Comparison of ENCODE assay signal across 16 mouse cellular contexts in genomic region chr4:8366978-8367377, GRCm38 (mm10).
DNase-seq lines count a peak whose midpoint lies in the region; ATAC-seq lines count a peak whose summit lies in the region.
"Had no signal": no experiment of that assay in that cellular context is flagged by ENCODE, and none has a peak within 500 bp of the region (broad histone marks: within the 10 kb centered on the region; RNA-seq: fewer than 3 reads in every experiment).

No protein-coding gene starts in this region.

- no peak for DNase-seq in midbrain, embryonic 10.5 days (ENCODE audit: low spot score)
- DNase-seq in yolk sac, embryonic 10.5 days (ENCODE audit: low spot score) = no peak
- DNase-seq: gastrocnemius, postnatal 25 days; liver, embryonic 13.5 days; right cerebral cortex, postnatal 4 days; thymus, adult 18-20 months; thymus, postnatal 36 days had no signal

- H3K9ac ChIP-seq in hindbrain, embryonic 16.5 days (ENCODE audit: low read depth, low read length) = no peak overlapping the region
- H3K9ac ChIP-seq in hindbrain, embryonic 13.5 days = no peak overlapping the region
- no peak overlapping the region for H3K9ac ChIP-seq in midbrain, embryonic 15.5 days
- H3K9ac ChIP-seq in neural tube, embryonic 15.5 days (replicated peaks) = no peak overlapping the region
- no peak overlapping the region for H3K9ac ChIP-seq in stomach, embryonic 16.5 days (ENCODE audit: low read length)
- H3K9ac ChIP-seq: heart, embryonic 15.5 days; limb, embryonic 12.5 days; liver, embryonic 13.5 days; lung, embryonic 14.5 days had no signal

- H3K36me3 ChIP-seq in hindbrain, embryonic 16.5 days (ENCODE audit: control insufficient read depth, insufficient read depth, low read length) = no peaks in the 10 kb centered on the region
- H3K36me3 ChIP-seq in hindbrain, embryonic 13.5 days = no peaks in the 10 kb centered on the region
- H3K36me3 ChIP-seq in midbrain, embryonic 15.5 days (replicated peaks) = no peaks in the 10 kb centered on the region
- H3K36me3 ChIP-seq in midbrain, embryonic 10.5 days = no peaks in the 10 kb centered on the region
- no peaks in the 10 kb centered on the region for H3K36me3 ChIP-seq in neural tube, embryonic 15.5 days
- no peaks in the 10 kb centered on the region for H3K36me3 ChIP-seq in stomach, embryonic 16.5 days (ENCODE audit: control insufficient read depth, insufficient read depth, low read length)
- H3K36me3 ChIP-seq: heart, embryonic 15.5 days; limb, embryonic 12.5 days; liver, embryonic 13.5 days had no signal

- H3K9me3 ChIP-seq in hindbrain, embryonic 16.5 days (ENCODE audit: control insufficient read depth, low read length) = no peaks in the 10 kb centered on the region
- H3K9me3 ChIP-seq in hindbrain, embryonic 13.5 days = no peaks in the 10 kb centered on the region
- H3K9me3 ChIP-seq in midbrain, embryonic 15.5 days = no peaks in the 10 kb centered on the region
- no peaks in the 10 kb centered on the region for H3K9me3 ChIP-seq in midbrain, embryonic 10.5 days (replicated peaks)
- no peaks in the 10 kb centered on the region for H3K9me3 ChIP-seq in neural tube, embryonic 15.5 days (replicated peaks)
- H3K9me3 ChIP-seq in stomach, embryonic 16.5 days (replicated peaks; ENCODE audit: control insufficient read depth, low read length) = no peaks in the 10 kb centered on the region
- H3K9me3 ChIP-seq: heart, embryonic 15.5 days; limb, embryonic 12.5 days; liver, embryonic 13.5 days had no signal

- peak; percentile 57 for ATAC-seq in hindbrain, embryonic 16.5 days
- ATAC-seq in hindbrain, embryonic 13.5 days (ENCODE audit: low FRiP score) = no peak
- 0 out of 2 replicates have a peak, but pooled peaks have one; percentile 53 for ATAC-seq in midbrain, embryonic 15.5 days (replicated peaks)
- peak; percentile 43; the same call in 1 of the 2 replicates for ATAC-seq in neural tube, embryonic 15.5 days (ENCODE audit: low FRiP score)
- peak; percentile 25; the same call in 1 of the 2 replicates for ATAC-seq in stomach, embryonic 16.5 days (ENCODE audit: insufficient read depth, low FRiP score)
- ATAC-seq: activated CD4-positive, CD25-positive, alpha-beta regulatory T cell, adult 4 months had no signal

- H3K4me3 ChIP-seq in hindbrain, embryonic 16.5 days (ENCODE audit: low read length) = no peak overlapping the region
- H3K4me3 ChIP-seq in hindbrain, embryonic 13.5 days = no peak overlapping the region
- no peak overlapping the region for H3K4me3 ChIP-seq in midbrain, embryonic 15.5 days
- H3K4me3 ChIP-seq in midbrain, embryonic 10.5 days = no peak overlapping the region
- H3K4me3 ChIP-seq in neural tube, embryonic 15.5 days (replicated peaks) = no peak overlapping the region
- H3K4me3 ChIP-seq in stomach, embryonic 16.5 days (replicated peaks; ENCODE audit: low read length) = no peak overlapping the region
- H3K4me3 ChIP-seq: heart, embryonic 15.5 days; limb, embryonic 12.5 days; liver, embryonic 13.5 days had no signal

- WGBS in hindbrain, embryonic 16.5 days = 74% methylated on average over 4 of the region's 4 CpGs
- 79% methylated on average over 4 of the region's 4 CpGs for WGBS in hindbrain, embryonic 13.5 days
- WGBS in midbrain, embryonic 15.5 days = 69% methylated on average over 4 of the region's 4 CpGs
- 68% methylated on average over 4 of the region's 4 CpGs for WGBS in midbrain, embryonic 10.5 days
- 69% methylated on average over 4 of the region's 4 CpGs for WGBS in neural tube, embryonic 15.5 days
- WGBS in stomach, embryonic 16.5 days = 53% methylated on average over 4 of the region's 4 CpGs

- H3K27me3 ChIP-seq in hindbrain, embryonic 16.5 days (replicated peaks; ENCODE audit: control insufficient read depth, insufficient read depth, low read length) = no peaks in the 10 kb centered on the region
- no peaks in the 10 kb centered on the region for H3K27me3 ChIP-seq in hindbrain, embryonic 13.5 days
- H3K27me3 ChIP-seq in midbrain, embryonic 15.5 days (replicated peaks) = no peaks in the 10 kb centered on the region
- no peaks in the 10 kb centered on the region for H3K27me3 ChIP-seq in midbrain, embryonic 10.5 days (ENCODE audit: low read depth, poor library complexity, severe bottlenecking)
- H3K27me3 ChIP-seq in neural tube, embryonic 15.5 days (replicated peaks) = no peaks in the 10 kb centered on the region
- no peaks in the 10 kb centered on the region for H3K27me3 ChIP-seq in stomach, embryonic 16.5 days (ENCODE audit: control insufficient read depth, insufficient read depth, low read length)
- H3K27me3 ChIP-seq: heart, embryonic 15.5 days; limb, embryonic 12.5 days; liver, embryonic 13.5 days had no signal

- H3K27ac ChIP-seq in hindbrain, embryonic 16.5 days (ENCODE audit: low read depth, low read length) = peak overlapping the region; percentile 20; the same call in 1 of the 2 replicates
- no peak overlapping the region for H3K27ac ChIP-seq in hindbrain, embryonic 13.5 days
- no peak overlapping the region for H3K27ac ChIP-seq in midbrain, embryonic 15.5 days
- no peak overlapping the region for H3K27ac ChIP-seq in midbrain, embryonic 10.5 days (replicated peaks)
- H3K27ac ChIP-seq in neural tube, embryonic 15.5 days (replicated peaks) = no peak overlapping the region
- no peak overlapping the region for H3K27ac ChIP-seq in stomach, embryonic 16.5 days (ENCODE audit: low read length)
- H3K27ac ChIP-seq: heart, embryonic 15.5 days; limb, embryonic 12.5 days; liver, embryonic 13.5 days had no signal

- no peak overlapping the region for H3K4me2 ChIP-seq in hindbrain, embryonic 16.5 days (ENCODE audit: low read length)
- no peak overlapping the region for H3K4me2 ChIP-seq in hindbrain, embryonic 13.5 days
- H3K4me2 ChIP-seq in midbrain, embryonic 15.5 days = no peak overlapping the region
- H3K4me2 ChIP-seq in neural tube, embryonic 15.5 days = no peak overlapping the region
- no peak overlapping the region for H3K4me2 ChIP-seq in stomach, embryonic 16.5 days (ENCODE audit: low read depth, low read length)
- H3K4me2 ChIP-seq: heart, embryonic 15.5 days; limb, embryonic 12.5 days; liver, embryonic 13.5 days; lung, embryonic 14.5 days had no signal

- H3K4me1 ChIP-seq in hindbrain, embryonic 16.5 days (ENCODE audit: control insufficient read depth, insufficient read depth, low read depth, low read length) = no peaks in the 10 kb centered on the region
- H3K4me1 ChIP-seq in hindbrain, embryonic 13.5 days (replicated peaks) = no peaks in the 10 kb centered on the region
- no peaks in the 10 kb centered on the region; the same call in 1 of the 2 replicates for H3K4me1 ChIP-seq in midbrain, embryonic 15.5 days
- peaks cover 8% of the 10 kb centered on the region for H3K4me1 ChIP-seq in midbrain, embryonic 10.5 days
- peaks cover 3% of the 10 kb centered on the region for H3K4me1 ChIP-seq in neural tube, embryonic 15.5 days
- H3K4me1 ChIP-seq in stomach, embryonic 16.5 days (ENCODE audit: control insufficient read depth, insufficient read depth, low read length) = no peaks in the 10 kb centered on the region
- H3K4me1 ChIP-seq: heart, embryonic 15.5 days; liver, embryonic 13.5 days had no signal
